9 mouse cellular contexts compared by ENCODE assay signal in the genomic region with DNA sequence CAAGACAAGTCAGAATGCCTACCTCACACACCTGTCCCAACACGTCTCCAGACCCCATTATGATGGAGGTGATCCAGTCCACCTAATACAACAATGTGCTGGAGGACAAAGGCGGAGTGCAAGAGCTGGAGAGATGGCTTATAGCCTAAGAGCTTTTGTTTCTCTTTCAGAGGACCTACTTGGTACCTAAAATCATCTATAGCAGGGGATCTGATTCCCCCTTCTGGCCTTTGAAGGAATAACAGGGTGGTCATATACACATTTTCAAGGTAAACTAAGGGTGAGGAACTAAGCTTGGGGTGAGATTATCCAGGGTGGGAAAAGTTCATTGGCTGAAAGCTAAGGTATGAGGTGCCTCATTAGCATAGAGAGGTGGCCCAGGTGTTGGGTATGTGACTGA. TPM values are rescaled to one million over a fixed set of nuclear protein-coding genes. Genes with fewer than 3 reads are reported as not detected.
DNase-seq lines count a peak whose midpoint lies in the region; ATAC-seq and TF ChIP-seq lines count a peak whose summit lies in the region.
"Had no signal": no experiment of that assay in that cellular context is flagged by ENCODE, and none has a peak within 500 bp of the region (broad histone marks: within the 10 kb centered on the region; RNA-seq: fewer than 3 reads in every experiment).

No protein-coding gene starts in this region.

- no peak for ATAC-seq in liver, postnatal 0 days
- no peak for ATAC-seq in liver, embryonic 11.5 days (replicated peaks; ENCODE audit: low FRiP score)
- ATAC-seq in lung, embryonic 16.5 days (ENCODE audit: low read depth): 0 out of 2 replicates have a peak, but pooled peaks have one; percentile 26

- H3K4me3 ChIP-seq in liver, postnatal 0 days (ENCODE audit: low read depth, low read length): no peak overlapping the region
- no peak overlapping the region for H3K4me3 ChIP-seq in liver, embryonic 11.5 days (ENCODE audit: low read depth, low read length)
- H3K4me3 ChIP-seq in lung, embryonic 16.5 days (ENCODE audit: low read length): no peak overlapping the region

- no peaks in the 10 kb centered on the region for H3K4me1 ChIP-seq in liver, postnatal 0 days (ENCODE audit: insufficient read depth)
- H3K4me1 ChIP-seq in liver, embryonic 11.5 days (replicated peaks; ENCODE audit: control insufficient read depth, insufficient read depth, low read length): 0 out of 2 replicates have a peak, but pooled peaks cover 2% of the 10 kb centered on the region
- no peaks in the 10 kb centered on the region for H3K4me1 ChIP-seq in lung, embryonic 16.5 days (replicated peaks; ENCODE audit: control insufficient read depth, insufficient read depth, low read length)

- H3K36me3 ChIP-seq in liver, postnatal 0 days (replicated peaks; ENCODE audit: insufficient read depth, low read length): no peaks in the 10 kb centered on the region
- no peaks in the 10 kb centered on the region for H3K36me3 ChIP-seq in liver, embryonic 11.5 days (ENCODE audit: control insufficient read depth, insufficient read depth, low read length)
- no peaks in the 10 kb centered on the region for H3K36me3 ChIP-seq in lung, embryonic 16.5 days (ENCODE audit: control insufficient read depth, insufficient read depth, low read length)

- no peaks in the 10 kb centered on the region for H3K27me3 ChIP-seq in liver, postnatal 0 days (ENCODE audit: insufficient read depth, low read length)
- no peaks in the 10 kb centered on the region for H3K27me3 ChIP-seq in liver, embryonic 11.5 days (replicated peaks; ENCODE audit: control insufficient read depth, insufficient read depth, low read length)
- H3K27me3 ChIP-seq in lung, embryonic 16.5 days (ENCODE audit: control insufficient read depth, insufficient read depth, low read depth, low read length): no peaks in the 10 kb centered on the region

- H3K9ac ChIP-seq in liver, postnatal 0 days (replicated peaks): no peak overlapping the region
- no peak overlapping the region for H3K9ac ChIP-seq in liver, embryonic 11.5 days (ENCODE audit: low read depth, low read length)
- H3K9ac ChIP-seq in lung, embryonic 16.5 days (ENCODE audit: low read length): no peak overlapping the region

- no peaks in the 10 kb centered on the region for H3K9me3 ChIP-seq in liver, postnatal 0 days (ENCODE audit: low read length)
- H3K9me3 ChIP-seq in liver, embryonic 11.5 days (ENCODE audit: control insufficient read depth, low read length): no peaks in the 10 kb centered on the region
- H3K9me3 ChIP-seq in lung, embryonic 16.5 days (ENCODE audit: control insufficient read depth, low read length): no peaks in the 10 kb centered on the region

- 66% methylated on average over 2 of the region's 2 CpGs for WGBS in liver, postnatal 0 days (ENCODE audit: insufficient replicate concordance)
- WGBS in liver, embryonic 11.5 days: 54% methylated on average over 2 of the region's 2 CpGs
- 40% methylated on average over 2 of the region's 2 CpGs for WGBS in lung, embryonic 16.5 days

- no peak overlapping the region for H3K4me2 ChIP-seq in liver, postnatal 0 days (ENCODE audit: low read depth, low read length)
- no peak overlapping the region for H3K4me2 ChIP-seq in liver, embryonic 11.5 days
- H3K4me2 ChIP-seq in lung, embryonic 16.5 days (ENCODE audit: low read depth, low read length): no peak overlapping the region

- no peak overlapping the region for H3K27ac ChIP-seq in liver, postnatal 0 days (ENCODE audit: low read depth)
- H3K27ac ChIP-seq in liver, embryonic 11.5 days (ENCODE audit: low read depth, low read length): no peak overlapping the region
- H3K27ac ChIP-seq in lung, embryonic 16.5 days (ENCODE audit: low read length): no peak overlapping the region

- peak; percentile 61 for TF ChIP-seq CTCF in liver, postnatal 0 days (IDR thresholded peaks at IDR 0.05; ENCODE audit: low read depth)

- peak; percentile 27 for DNase-seq in adrenal gland, postnatal 14 days
- DNase-seq in adrenal gland, adult 8-10 months: no peak
- DNase-seq in liver, postnatal 0 days: no peak
- no peak for DNase-seq in liver, embryonic 11.5 days (ENCODE audit: low spot score)
- peak; percentile 72 for DNase-seq in forelimb bud, embryonic 11.5 days (ENCODE audit: low read depth, low spot score)
- no peak for DNase-seq in thymus, postnatal 14 days
- no peak for DNase-seq in thymus, postnatal 10 days (ENCODE audit: low spot score in 2 of 2)

- no peak for TF ChIP-seq EP300 in liver, postnatal 0 days (IDR thresholded peaks at IDR 0.05; ENCODE audit: low read depth)

RNA-seq across cellular contexts. Expression of a gene that starts 19.4 kb away (rescaled TPM):
- total RNA-seq in adrenal gland, postnatal 14 days (2021): not detected in 2 replicates
- total RNA-seq in adrenal gland, adult 8-10 months (2022): not detected
- not detected in 2 replicates for polyA plus RNA-seq in liver, postnatal 0 days (2015; fragmentation: Nextera tagmentation; extraction: Ambion mirVana)
- not detected in 2 replicates for polyA plus RNA-seq in liver, embryonic 11.5 days (2014; fragmentation: Nextera tagmentation; extraction: Ambion mirVana)
- polyA plus RNA-seq in lung, embryonic 16.5 days (2015; fragmentation: Nextera tagmentation; extraction: Ambion mirVana): not detected in 2 replicates
- total RNA-seq: left cerebral cortex, postnatal 10 days had no signal

RNA-seq across cellular contexts. Expression of a gene that starts 27.9 kb away (rescaled TPM):
- 35.9 and 50.1 TPM in 2 replicates for total RNA-seq in adrenal gland, postnatal 14 days (2021)
- total RNA-seq in adrenal gland, adult 8-10 months (2022): 10 to 100 TPM; 49.9 to 76.1 (median 55.6) TPM
- 0.47 and 0.88 TPM in 2 replicates for polyA plus RNA-seq in liver, postnatal 0 days (2015; fragmentation: Nextera tagmentation; extraction: Ambion mirVana)
- 7.7 and 9.2 TPM in 2 replicates for polyA plus RNA-seq in liver, embryonic 11.5 days (2014; fragmentation: Nextera tagmentation; extraction: Ambion mirVana)
- polyA plus RNA-seq in lung, embryonic 16.5 days (2015; fragmentation: Nextera tagmentation; extraction: Ambion mirVana): 9.9 and 11.8 TPM in 2 replicates

Comparison
In these comparisons a context has a peak if more than half of its experiments do, and no peak if none do; other contexts are left out.
1. DNase-seq: peak in adrenal gland, postnatal 14 days (single experiment) and forelimb bud, embryonic 11.5 days (single experiment); none in adrenal gland, adult 8-10 months (single experiment), liver, postnatal 0 days (single experiment), liver, embryonic 11.5 days (single experiment), thymus, postnatal 14 days (single experiment) and thymus, postnatal 10 days (0 of 2).